Mouse (Mus musculus) hindbrain, embryonic 14.5 days (tissue): ENCODE measurements at regions not wholly inside any gene's neighbourhood (a gene's known extent, or its start where the extent isn't known, plus 50 kb on each side); places are given as distances from the start of the nearest gene placed in this dataset.
A peak's percentile ranks its signal among the peaks of the same experiment; 100 is the strongest.

Experiments used
- ATAC-seq: fragments of 200-750 bp; cut with Nextera tagmentation; 2 replicates; pipeline ENCODE4 v1.8.0; 2017; ENCODE audit warnings: moderate number of reproducible peaks, mild to moderate bottlenecking, moderate TSS enrichment, moderate library complexity; ENCODE audit not compliant: low FRiP score
- DNase-seq: peaks from one replicate; pipeline ENCODE4 v3.0.0-alpha.2; 2015; ENCODE audit warnings: low spot score
- H3K27ac ChIP-seq: fragments of 300-500 bp; sonication (generic); 2 replicates; pipeline ENCODE4 v1.5.1; 2014; ENCODE audit warnings: mild to moderate bottlenecking, moderate library complexity
- H3K27me3 ChIP-seq: fragments of 300-500 bp; sonication (generic); 2 replicates; pipeline ENCODE4 v1.6.1; 2014; ENCODE audit warnings: mild to moderate bottlenecking, low read length, mixed read lengths; ENCODE audit not compliant: control insufficient read depth, insufficient read depth
- H3K36me3 ChIP-seq: fragments of 300-500 bp; sonication (generic); replicated peaks from 2 replicates; pipeline ENCODE4 v1.6.1; 2014; ENCODE audit not compliant: control insufficient read depth, insufficient read depth
- H3K4me1 ChIP-seq: fragments of 300-500 bp; sonication (generic); replicated peaks from 2 replicates; pipeline ENCODE4 v1.6.1; 2014; ENCODE audit warnings: antibody characterized with exemption, low read length, mixed read lengths; ENCODE audit not compliant: control insufficient read depth, insufficient read depth
- H3K4me2 ChIP-seq: fragments of 300-500 bp; sonication (generic); replicated peaks from 2 replicates; pipeline ENCODE4 v1.6.1; 2014; ENCODE audit warnings: mild to moderate bottlenecking, moderate library complexity
- H3K4me3 ChIP-seq: fragments of 300-500 bp; sonication (generic); replicated peaks from 2 replicates; pipeline ENCODE4 v1.5.1; 2014; ENCODE audit warnings: mild to moderate bottlenecking, low read length
- H3K9ac ChIP-seq: fragments of 300-500 bp; sonication (generic); 2 replicates; pipeline ENCODE4 v1.6.1; 2014
- H3K9me3 ChIP-seq: fragments of 300-500 bp; sonication (generic); 2 replicates; pipeline ENCODE4 v1.6.1; 2016; ENCODE audit warnings: low read length; ENCODE audit not compliant: control insufficient read depth
- WGBS: fragments of 180-500 bp; shearing (Covaris S2); extraction: QIAGEN DNeasy Blood & Tissue Kit; methylation state at CpG from one replicate; pipeline ENCODE4 v1.1.7; 2014; 5-methylcytosine and 5-hydroxymethylcytosine counted together

- Histone ChIP-seq H3K9ac (no peak overlapping the region), H3K27ac (no peak overlapping the region), H3K27me3 (no peaks in the 10 kb centered on the region), H3K4me1 (peaks cover 9% of the 10 kb centered on the region), H3K4me3 (no peak overlapping the region), H3K36me3 (no peaks in the 10 kb centered on the region), H3K4me2 (no peak overlapping the region), H3K9me3 (no peaks in the 10 kb centered on the region)
- DNase-seq (no peak), ATAC-seq (no peak)
- WGBS: 69% methylated on average over 10 of the region's 10 CpGs
Measured at GRCm38 (mm10) chr2:48441991-48442544, 371.8 kb upstream of the Acvr2a start.

DNA sequence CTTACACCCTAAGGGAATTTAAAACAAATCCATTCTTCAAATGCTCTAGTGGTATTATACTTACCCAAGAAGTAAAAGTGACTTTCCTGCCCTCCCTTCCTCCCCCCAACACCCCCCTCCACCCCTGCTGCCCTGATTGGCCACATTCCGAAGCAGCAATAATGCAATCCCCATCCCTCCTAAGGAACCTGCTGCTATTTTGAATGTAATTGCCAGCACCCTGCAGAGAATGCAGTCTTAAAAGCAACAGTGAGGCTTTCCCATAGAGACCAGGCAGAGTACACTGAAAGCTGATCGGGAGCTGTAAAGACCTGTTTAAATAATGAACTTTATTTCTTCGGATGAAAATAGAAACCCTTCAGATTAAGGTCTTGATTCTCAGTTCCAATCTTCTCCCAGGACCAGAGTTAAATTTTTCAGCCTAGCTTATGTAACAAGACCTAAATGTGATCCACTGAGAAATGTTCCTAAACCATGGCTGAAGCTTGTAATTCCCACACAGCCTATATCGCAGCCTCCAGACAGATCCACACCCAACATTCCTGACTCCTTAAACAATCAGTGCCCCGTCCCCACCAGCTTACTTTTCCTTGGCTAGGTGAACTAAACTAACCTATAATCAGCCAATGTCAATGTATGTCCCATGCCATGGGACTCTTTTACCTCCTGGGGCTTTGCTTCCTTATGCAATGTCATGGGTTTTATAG lies 367.9 kb upstream of the Acvr2a start:
- Histone ChIP-seq H3K4me1 (peaks cover 7% of the 10 kb centered on the region), H3K36me3 (no peaks in the 10 kb centered on the region), H3K27me3 (no peaks in the 10 kb centered on the region), H3K27ac (no peak overlapping the region), H3K4me2 (no peak overlapping the region), H3K9me3 (no peaks in the 10 kb centered on the region), H3K9ac (no peak overlapping the region), H3K4me3 (no peak overlapping the region)
- 13% methylated on average over 5 of the region's 5 CpGs for WGBS
- ATAC-seq: peak; percentile 36; the same call in 1 of the 2 replicates
- DNase-seq: no peak

DNA sequence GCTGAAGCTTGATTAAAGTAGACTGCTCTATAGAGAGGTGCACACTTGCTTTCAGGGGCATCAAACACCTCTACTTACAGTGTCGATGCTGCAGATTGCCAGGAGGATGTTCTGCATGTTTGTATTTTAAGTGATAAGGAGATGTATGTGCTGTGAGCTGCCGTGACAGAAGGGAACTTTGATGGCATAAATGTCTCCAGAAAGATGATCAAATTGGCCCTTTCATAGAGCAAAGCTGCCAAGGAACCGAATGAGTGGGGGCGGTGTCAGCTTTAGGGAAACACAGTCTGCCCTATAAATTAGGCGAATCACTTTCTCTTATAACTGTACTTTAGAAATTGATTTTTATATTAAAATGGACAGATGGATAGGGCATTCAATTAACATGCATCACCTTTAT lies 367.3 kb upstream of the Acvr2a start:
- H3K27ac ChIP-seq: no peak overlapping the region
- H3K36me3 ChIP-seq: no peaks in the 10 kb centered on the region
- no peaks in the 10 kb centered on the region for H3K27me3 ChIP-seq
- H3K4me2 ChIP-seq: no peak overlapping the region
- no peak overlapping the region for H3K9ac ChIP-seq
- DNase-seq (no peak), ATAC-seq (no peak)
- no peaks in the 10 kb centered on the region for H3K9me3 ChIP-seq
- no peak overlapping the region for H3K4me3 ChIP-seq
- 63% methylated on average over 5 of the region's 5 CpGs for WGBS
- peaks cover under 1% of the 10 kb centered on the region; the same call in 1 of the 2 replicates for H3K4me1 ChIP-seq

DNA sequence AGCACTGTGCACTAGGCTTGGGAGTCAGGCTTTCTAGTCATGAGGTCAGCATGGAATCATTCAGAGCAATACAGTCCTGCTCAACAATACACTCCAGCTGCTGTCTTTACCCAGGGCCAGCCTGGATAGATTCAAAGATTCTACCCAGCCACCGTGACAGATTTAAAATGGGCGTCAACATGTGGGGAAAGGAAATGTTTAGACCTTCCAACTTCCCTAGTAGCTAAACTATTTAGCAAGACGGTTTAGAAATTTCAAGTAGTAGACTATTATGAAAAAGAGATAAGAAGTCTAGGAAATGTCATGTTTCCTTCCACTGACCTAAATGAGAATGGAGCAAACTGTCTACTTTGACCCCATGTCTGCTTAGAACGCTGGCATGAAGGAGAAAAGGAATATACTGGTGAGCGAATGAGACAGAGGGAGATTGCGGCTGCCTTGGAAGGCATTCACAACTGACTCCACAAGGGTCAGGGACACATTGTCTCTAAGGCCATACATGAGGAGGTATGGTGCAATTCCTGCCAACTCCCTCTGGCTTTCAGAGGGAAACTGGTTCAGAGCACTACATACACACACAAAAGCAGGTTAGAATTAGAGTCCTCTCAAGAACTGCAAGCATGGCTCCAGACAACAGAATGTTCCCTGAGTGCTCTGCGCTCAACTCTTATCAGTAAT lies 364.6 kb upstream of the Acvr2a start:
- no peak for ATAC-seq
- H3K4me3 ChIP-seq: no peak overlapping the region
- H3K9me3 ChIP-seq: no peaks in the 10 kb centered on the region
- DNase-seq: no peak
- no peak overlapping the region for H3K27ac ChIP-seq
- no peak overlapping the region for H3K4me2 ChIP-seq
- H3K36me3 ChIP-seq: no peaks in the 10 kb centered on the region
- 83% methylated on average over 7 of the region's 7 CpGs for whole genome bisulfite sequencing
- H3K4me1 ChIP-seq: no peaks in the 10 kb centered on the region; the same call in 1 of the 2 replicates
- H3K27me3 ChIP-seq: no peaks in the 10 kb centered on the region
- H3K9ac ChIP-seq: no peak overlapping the region

DNA sequence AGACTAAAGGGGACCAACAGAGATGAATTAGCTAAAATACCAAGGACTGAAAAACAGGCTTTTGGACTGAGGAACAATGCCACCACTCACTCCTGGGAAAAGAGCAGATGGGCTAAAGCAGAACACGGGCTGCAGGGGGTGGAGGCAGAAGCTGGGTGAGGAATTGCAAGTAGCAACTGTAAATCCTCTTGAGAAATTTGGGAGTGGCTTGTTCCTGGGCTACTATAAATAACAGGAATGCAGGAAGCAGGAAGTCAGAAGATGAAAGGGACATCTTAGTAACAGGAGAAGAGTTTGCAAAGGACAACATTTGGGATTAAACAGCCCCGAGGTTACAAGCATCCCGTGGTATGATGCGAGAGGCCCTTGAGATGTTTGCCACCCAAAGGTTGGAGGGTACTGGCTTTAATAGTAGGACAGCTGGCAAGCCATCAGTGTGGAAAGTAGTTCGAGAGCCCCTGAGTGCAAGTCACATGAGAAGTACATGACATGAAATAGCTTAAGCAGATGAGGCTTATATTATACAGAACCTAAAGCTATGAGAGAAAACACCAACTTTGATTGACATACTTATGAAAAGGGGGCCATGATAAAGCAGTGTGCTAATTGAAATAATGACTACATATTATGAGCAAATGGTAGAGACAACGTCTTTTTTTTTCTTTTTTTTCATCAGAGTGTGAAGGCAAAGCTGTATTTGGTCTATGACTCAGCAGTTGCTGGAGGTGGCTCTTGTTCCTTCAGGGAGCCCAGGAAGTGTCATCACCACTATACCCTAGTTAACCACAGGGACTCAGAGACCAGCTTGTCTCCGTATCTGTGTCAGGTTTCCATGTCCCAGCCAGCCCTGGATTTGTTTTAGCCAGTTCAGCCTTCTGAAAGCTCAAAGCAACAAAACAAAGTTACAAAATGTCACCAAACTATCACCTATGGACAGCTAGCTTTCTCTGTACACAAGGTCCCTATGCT lies 357.6 kb upstream of the Acvr2a start:
- Histone ChIP-seq H3K4me1 (0 out of 2 replicates have a peak, but pooled peaks cover 2% of the 10 kb centered on the region), H3K4me3 (no peak overlapping the region), H3K4me2 (no peak overlapping the region), H3K9me3 (no peaks in the 10 kb centered on the region), H3K27me3 (no peaks in the 10 kb centered on the region), H3K36me3 (no peaks in the 10 kb centered on the region), H3K9ac (no peak overlapping the region), H3K27ac (no peak overlapping the region)
- ATAC-seq (no peak), DNase-seq (no peak)
- WGBS: 65% methylated on average over 7 of the region's 7 CpGs

DNA sequence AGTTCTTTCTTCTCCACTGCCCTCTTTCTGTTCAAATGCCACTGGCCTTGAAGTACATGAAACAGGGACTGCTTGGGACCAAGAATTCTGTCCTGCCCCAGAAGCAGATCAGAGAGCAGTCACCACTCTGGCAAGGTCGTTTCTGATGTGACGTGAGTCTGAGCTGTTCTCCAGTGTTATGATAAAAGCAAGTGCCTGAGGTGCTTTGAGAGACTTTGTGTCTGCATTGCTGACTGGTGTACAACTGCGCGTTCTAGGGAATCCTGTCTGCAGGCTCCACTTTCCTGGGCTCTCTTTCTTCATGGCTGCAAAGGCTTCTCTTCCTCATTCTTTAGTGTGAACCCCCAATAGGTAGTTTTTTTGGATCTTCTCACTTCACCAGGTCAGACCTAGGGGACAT lies 356.8 kb upstream of the Acvr2a start:
- no peak for ATAC-seq
- Histone ChIP-seq H3K4me2 (no peak overlapping the region), H3K36me3 (no peaks in the 10 kb centered on the region), H3K27ac (no peak overlapping the region), H3K27me3 (no peaks in the 10 kb centered on the region), H3K4me3 (no peak overlapping the region), H3K9me3 (no peaks in the 10 kb centered on the region), H3K4me1 (0 out of 2 replicates have a peak, but pooled peaks cover 2% of the 10 kb centered on the region), H3K9ac (no peak overlapping the region)
- no peak for DNase-seq
- 88% methylated on average over 4 of the region's 4 CpGs for WGBS

GRCm38 (mm10) chr2:48465483-48465882 lies 348.4 kb upstream of the Acvr2a start:
- H3K4me3 ChIP-seq: no peak overlapping the region
- ATAC-seq: no peak
- H3K9ac ChIP-seq: no peak overlapping the region
- H3K9me3 ChIP-seq: no peaks in the 10 kb centered on the region
- no peak overlapping the region for H3K27ac ChIP-seq
- H3K4me1 ChIP-seq: peaks cover 6% of the 10 kb centered on the region; the same call in 1 of the 2 replicates
- H3K27me3 ChIP-seq: no peaks in the 10 kb centered on the region
- no peak for DNase-seq
- 90% methylated on average over 4 of the region's 4 CpGs for WGBS
- no peak overlapping the region for H3K4me2 ChIP-seq
- H3K36me3 ChIP-seq: no peaks in the 10 kb centered on the region

- no peak for ATAC-seq
- WGBS: 71% methylated on average over 4 of the region's 4 CpGs
Measured at GRCm38 (mm10) chr2:48468895-48469294, 345.0 kb upstream of the Acvr2a start.

DNA sequence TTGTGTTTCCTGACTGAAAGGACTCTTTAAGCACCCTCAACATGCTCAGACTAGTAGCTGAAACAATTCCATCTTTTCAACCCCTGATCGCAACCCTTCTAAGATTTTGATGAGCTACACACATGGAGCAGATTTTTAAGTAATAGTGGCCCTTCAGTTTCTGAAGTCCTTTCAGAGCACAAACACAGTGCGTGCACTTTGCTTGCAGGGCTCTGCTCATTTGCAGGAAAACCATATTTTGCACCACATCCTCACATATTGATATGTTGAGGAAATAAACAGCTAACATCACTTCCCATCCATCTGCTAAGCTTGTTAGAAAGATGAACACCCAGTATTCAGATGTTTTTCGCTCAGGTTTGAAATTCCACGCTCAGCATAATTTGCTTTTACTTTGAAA lies 344.6 kb upstream of the Acvr2a start:
- 81% methylated on average over 4 of the region's 4 CpGs for WGBS
- Histone ChIP-seq H3K4me1 (peaks cover 6% of the 10 kb centered on the region; the same call in 1 of the 2 replicates), H3K27ac (no peak overlapping the region), H3K9ac (no peak overlapping the region), H3K4me3 (no peak overlapping the region), H3K4me2 (no peak overlapping the region), H3K27me3 (no peaks in the 10 kb centered on the region), H3K9me3 (no peaks in the 10 kb centered on the region), H3K36me3 (no peaks in the 10 kb centered on the region)
- DNase-seq: no peak
- ATAC-seq: no peak

More at GRCm38 (mm10) chr2:48468895-48469294, 345.0 kb upstream of the Acvr2a start:
- no peak overlapping the region for H3K4me3 ChIP-seq
- peaks cover 6% of the 10 kb centered on the region; the same call in 1 of the 2 replicates for H3K4me1 ChIP-seq
- H3K9me3 ChIP-seq: no peaks in the 10 kb centered on the region
- DNase-seq: no peak
- no peaks in the 10 kb centered on the region for H3K27me3 ChIP-seq
- H3K9ac ChIP-seq: no peak overlapping the region
- no peaks in the 10 kb centered on the region for H3K36me3 ChIP-seq
- no peak overlapping the region for H3K4me2 ChIP-seq
- no peak overlapping the region for H3K27ac ChIP-seq
